ENCODE assay signal across 34 mouse cellular contexts in the genomic region with DNA sequence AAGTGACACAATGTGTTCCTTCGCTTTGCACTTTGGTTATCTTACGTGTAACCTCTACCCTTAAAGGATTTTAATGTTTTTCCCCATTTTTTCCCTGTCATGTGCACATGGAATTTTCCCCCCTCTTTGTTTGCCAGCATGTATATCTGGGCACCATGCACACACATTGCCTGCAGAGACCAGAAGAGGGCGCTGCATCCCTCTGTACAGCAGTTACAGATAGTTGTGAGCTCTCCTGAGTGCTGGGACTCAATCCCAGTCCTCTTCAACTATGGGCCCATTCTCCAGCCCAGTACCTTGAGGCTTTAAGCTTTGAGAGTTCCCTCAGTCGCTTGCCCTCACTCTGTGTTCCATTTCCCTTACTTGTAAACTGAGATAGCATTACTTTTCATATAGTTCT. TPM values are rescaled to one million over a fixed set of nuclear protein-coding genes. Genes with fewer than 3 reads are reported as not detected.
DNase-seq lines count a peak whose midpoint lies in the region; ATAC-seq and TF ChIP-seq lines count a peak whose summit lies in the region.
"Had no signal": no experiment of that assay in that cellular context is flagged by ENCODE, and none has a peak within 500 bp of the region (broad histone marks: within the 10 kb centered on the region; RNA-seq: fewer than 3 reads in every experiment).

No protein-coding gene starts in this region.

- H3K27ac ChIP-seq in liver, embryonic 14.5 days: no peak overlapping the region
- H3K27ac ChIP-seq in liver, embryonic 11.5 days (ENCODE audit: low read depth, low read length): no peak overlapping the region
- H3K27ac ChIP-seq in MEL (ENCODE audit: control insufficient read depth, low read depth, low read length): no peak overlapping the region
- H3K27ac ChIP-seq in limb, embryonic 10.5 days: no peak overlapping the region
- H3K27ac ChIP-seq: embryonic facial prominence, embryonic 13.5 days; forebrain, embryonic 10.5 days; heart, embryonic 15.5 days; hindbrain, postnatal 0 days; midbrain, embryonic 10.5 days; midbrain, embryonic 15.5 days; neural tube, embryonic 15.5 days had no signal

- TF ChIP-seq RAD21 in MEL (IDR thresholded peaks at IDR 0.05; ENCODE audit: low read depth, low read length): peak; percentile 26

- H3K4me3 ChIP-seq in liver, embryonic 14.5 days (ENCODE audit: insufficient read depth in 1 of 2, low read depth in 2 of 2, low read length in 2 of 2): no peak overlapping the region
- no peak overlapping the region for H3K4me3 ChIP-seq in liver, embryonic 11.5 days (ENCODE audit: low read depth, low read length)
- no peak overlapping the region for H3K4me3 ChIP-seq in MEL (ENCODE audit: control insufficient read depth in 1 of 2, insufficient read depth in 1 of 2, low read depth in 2 of 2, low read length in 2 of 2)
- H3K4me3 ChIP-seq in limb, embryonic 10.5 days: no peak overlapping the region
- H3K4me3 ChIP-seq: embryonic facial prominence, embryonic 13.5 days; forebrain, embryonic 10.5 days; heart, embryonic 15.5 days; midbrain, embryonic 10.5 days; midbrain, embryonic 15.5 days; neural tube, embryonic 15.5 days had no signal

- H3K4me2 ChIP-seq in liver, embryonic 14.5 days (ENCODE audit: low read depth): no peak overlapping the region
- no peak overlapping the region for H3K4me2 ChIP-seq in liver, embryonic 11.5 days
- H3K4me2 ChIP-seq: embryonic facial prominence, embryonic 13.5 days; heart, embryonic 15.5 days; lung, embryonic 14.5 days; midbrain, embryonic 15.5 days; neural tube, embryonic 15.5 days had no signal

- TF ChIP-seq EP300 in liver, embryonic 14.5 days (IDR thresholded peaks at IDR 0.05; ENCODE audit: low read depth): no peak
- no peak for TF ChIP-seq EP300 in MEL (IDR thresholded peaks at IDR 0.05; ENCODE audit: low read depth in 1 of 2, low read length in 2 of 2)

- WGBS in liver, embryonic 14.5 days (ENCODE audit: insufficient replicate concordance): 71% methylated on average over 4 of the region's 4 CpGs
- WGBS in liver, embryonic 11.5 days: 75% methylated on average over 4 of the region's 4 CpGs
- 77% methylated on average over 4 of the region's 4 CpGs for WGBS in limb, embryonic 10.5 days

- no peaks in the 10 kb centered on the region for H3K27me3 ChIP-seq in liver, embryonic 14.5 days (ENCODE audit: control insufficient read depth, insufficient read depth, low read length)
- no peaks in the 10 kb centered on the region for H3K27me3 ChIP-seq in liver, embryonic 11.5 days (replicated peaks; ENCODE audit: control insufficient read depth, insufficient read depth, low read length)
- no peaks in the 10 kb centered on the region for H3K27me3 ChIP-seq in MEL (ENCODE audit: control insufficient read depth in 1 of 2, insufficient read depth in 2 of 2, low read length in 2 of 2)
- no peaks in the 10 kb centered on the region for H3K27me3 ChIP-seq in limb, embryonic 10.5 days (ENCODE audit: low read depth, poor library complexity, severe bottlenecking)
- H3K27me3 ChIP-seq: embryonic facial prominence, embryonic 13.5 days; heart, embryonic 15.5 days; midbrain, embryonic 15.5 days; neural tube, embryonic 15.5 days had no signal

- no peaks in the 10 kb centered on the region for H3K36me3 ChIP-seq in liver, embryonic 14.5 days (replicated peaks; ENCODE audit: control insufficient read depth, insufficient read depth, low read depth)
- H3K36me3 ChIP-seq in liver, embryonic 11.5 days (ENCODE audit: control insufficient read depth, insufficient read depth, low read length): no peaks in the 10 kb centered on the region
- H3K36me3 ChIP-seq in MEL (ENCODE audit: control insufficient read depth in 1 of 2, insufficient read depth in 2 of 2, low read length in 2 of 2): peaks cover 0 to 5% of the 10 kb centered on the region in 2 experiments; a peak in 1 of 4 replicates
- no peaks in the 10 kb centered on the region for H3K36me3 ChIP-seq in limb, embryonic 10.5 days
- H3K36me3 ChIP-seq: embryonic facial prominence, embryonic 13.5 days; forebrain, embryonic 10.5 days; heart, embryonic 15.5 days; midbrain, embryonic 10.5 days; midbrain, embryonic 15.5 days; neural tube, embryonic 15.5 days had no signal

- H3K9me3 ChIP-seq in liver, embryonic 14.5 days (ENCODE audit: control insufficient read depth, low read length): no peaks in the 10 kb centered on the region
- H3K9me3 ChIP-seq in liver, embryonic 11.5 days (ENCODE audit: control insufficient read depth, low read length): no peaks in the 10 kb centered on the region; the same call in 1 of the 2 replicates
- H3K9me3 ChIP-seq in MEL (replicated peaks; ENCODE audit: insufficient read depth, low read length): no peaks in the 10 kb centered on the region
- no peaks in the 10 kb centered on the region for H3K9me3 ChIP-seq in limb, embryonic 10.5 days (replicated peaks)
- H3K9me3 ChIP-seq: embryonic facial prominence, embryonic 13.5 days; forebrain, embryonic 10.5 days; heart, embryonic 15.5 days; midbrain, embryonic 15.5 days; neural tube, embryonic 15.5 days had no signal

- no peak overlapping the region for H3K9ac ChIP-seq in liver, embryonic 14.5 days (replicated peaks)
- no peak overlapping the region for H3K9ac ChIP-seq in liver, embryonic 11.5 days (ENCODE audit: low read depth, low read length)
- no peak overlapping the region for H3K9ac ChIP-seq in MEL (ENCODE audit: control insufficient read depth, low read depth, low read length, poor library complexity, severe bottlenecking)
- H3K9ac ChIP-seq: embryonic facial prominence, embryonic 13.5 days; heart, embryonic 15.5 days; lung, embryonic 14.5 days; midbrain, embryonic 15.5 days; neural tube, embryonic 15.5 days had no signal

- no peaks in the 10 kb centered on the region for H3K4me1 ChIP-seq in liver, embryonic 14.5 days (replicated peaks; ENCODE audit: control insufficient read depth in 2 of 2, insufficient read depth in 2 of 2, low read length in 1 of 2)
- no peaks in the 10 kb centered on the region for H3K4me1 ChIP-seq in liver, embryonic 11.5 days (replicated peaks; ENCODE audit: control insufficient read depth, insufficient read depth, low read length)
- H3K4me1 ChIP-seq in MEL (ENCODE audit: control insufficient read depth in 1 of 2, insufficient read depth in 2 of 2, low read length in 2 of 2): peaks cover 0 to 2% of the 10 kb centered on the region in 2 experiments; a peak in 1 of 4 replicates
- 0 out of 2 replicates have a peak, but pooled peaks cover 7% of the 10 kb centered on the region for H3K4me1 ChIP-seq in limb, embryonic 10.5 days
- H3K4me1 ChIP-seq: embryonic facial prominence, embryonic 13.5 days; forebrain, embryonic 10.5 days; heart, embryonic 15.5 days; midbrain, embryonic 10.5 days; midbrain, embryonic 15.5 days; neural tube, embryonic 15.5 days had no signal

- TF ChIP-seq CTCF in liver, embryonic 14.5 days (IDR thresholded peaks at IDR 0.05; ENCODE audit: low read depth): peak; percentile 34
- peak; percentile 48 to 50 (median 48) for TF ChIP-seq CTCF in MEL (IDR thresholded peaks at IDR 0.05 in 2 of 3, conservative IDR thresholded peaks at IDR 0.05 in 1 of 3; ENCODE audit: control insufficient read depth in 1 of 3, insufficient read depth in 1 of 3, low read depth in 2 of 3, low read length in 3 of 3, poor library complexity in 1 of 3, severe bottlenecking in 1 of 3)

- ATAC-seq in liver, embryonic 14.5 days (ENCODE audit: insufficient read depth): no peak
- ATAC-seq in liver, embryonic 11.5 days (replicated peaks; ENCODE audit: low FRiP score): no peak
- ATAC-seq: forebrain, embryonic 16.5 days; hindbrain, postnatal 0 days; intestine, embryonic 16.5 days; midbrain, embryonic 15.5 days had no signal

- no peak for TF ChIP-seq POLR2A in MEL (IDR thresholded peaks at IDR 0.05; ENCODE audit: control insufficient read depth in 1 of 2, insufficient read depth in 1 of 2, low read depth in 1 of 2, low read length in 2 of 2, poor library complexity in 1 of 2)

- no peaks in the 10 kb centered on the region for H3K79me2 ChIP-seq in MEL (ENCODE audit: control insufficient read depth, insufficient read depth, low read length, poor library complexity)

- DNase-seq in liver, embryonic 14.5 days (ENCODE audit: low read depth in 3 of 3, low spot score in 3 of 3): no peak
- DNase-seq in liver, embryonic 11.5 days (ENCODE audit: low spot score): no peak
- DNase-seq in MEL (ENCODE audit: low read depth, low spot score): peak; percentile 27
- DNase-seq in limb, embryonic 10.5 days (ENCODE audit: low spot score): peak; percentile 15
- DNase-seq in right cerebral cortex, postnatal 36 days (ENCODE audit: low spot score in 2 of 2): no peak
- DNase-seq in cerebellum, postnatal 4 days (ENCODE audit: low spot score in 2 of 2): no peak
- DNase-seq: adrenal gland, postnatal 14 days; B cell, adult 2 months; cerebellum, adult 11-12 months; cerebellum, adult 9-11 months; kidney, adult 9 months; kidney, postnatal 10 days; layer of hippocampus, adult 9-11 months; lung, embryonic 14.5 days; lung, postnatal 14 days; retina, postnatal 1 day; right cerebral cortex, postnatal 25 days; spleen, adult 18-20 months had no signal

TF ChIP-seq in MEL, 35 proteins besides CTCF, POLR2A, EP300 and RAD21:
- no peak for TF ChIP-seq MEF2A (IDR thresholded peaks at IDR 0.05; ENCODE audit: extremely low read depth, insufficient replicate concordance, low read depth, low read length, poor library complexity, severe bottlenecking)
- no peak for TF ChIP-seq CHD1 (IDR thresholded peaks at IDR 0.05; ENCODE audit: low read depth, low read length)
- peak; percentile 18; the same call in 1 of the 2 replicates for TF ChIP-seq SMC3 (IDR thresholded peaks at IDR 0.05; ENCODE audit: low read depth, low read length)

RNA-seq across cellular contexts. Expression of gene Zar1l, which starts 4.7 kb away (rescaled TPM):
- not detected in 2 replicates for polyA plus RNA-seq in liver, embryonic 14.5 days (2012; rRNA removed)
- polyA plus RNA-seq in liver, embryonic 14.5 days (2014; fragmentation: Nextera tagmentation; extraction: Ambion mirVana): not detected in 2 replicates
- not detected in 2 replicates for polyA plus RNA-seq in liver, embryonic 11.5 days (2014; fragmentation: Nextera tagmentation; extraction: Ambion mirVana)
- total RNA-seq in MEL (2012; rRNA removed): not detected in 2 replicates
- not detected for polyA plus RNA-seq in MEL (2012; ENCODE audit: insufficient read depth in 1 of 2, insufficient read length in 2 of 2, low read depth in 1 of 2, low replicate concordance in 2 of 2, missing spikeins in 1 of 2)
- polyA plus RNA-seq in limb, embryonic 10.5 days (2016; fragmentation: Nextera tagmentation; extraction: Ambion mirVana): not detected in 2 replicates
- total RNA-seq: adrenal gland, postnatal 14 days; common myeloid progenitor, adult 5-6 weeks; gastrocnemius, adult 8-10 months; heart, postnatal 25 days; hindbrain, postnatal 0 days; liver, adult 2 months had no signal
- polyA plus RNA-seq: embryonic facial prominence, embryonic 13.5 days; forebrain, embryonic 10.5 days; forebrain, embryonic 16.5 days; gonadal fat pad, adult 2 months; heart, embryonic 15.5 days; hindbrain, embryonic 11.5 days; hindbrain, postnatal 0 days; intestine, embryonic 16.5 days; limb, embryonic 11.5 days; liver, adult 2 months; lung, embryonic 14.5 days; midbrain, embryonic 10.5 days; midbrain, embryonic 15.5 days; neural tube, embryonic 15.5 days had no signal

RNA-seq across cellular contexts. Expression of gene Brca2, which starts 9.2 kb away (rescaled TPM):
- 9.6 and 17.3 TPM in 2 replicates for polyA plus RNA-seq in liver, embryonic 14.5 days (2012; rRNA removed)
- polyA plus RNA-seq in liver, embryonic 14.5 days (2014; fragmentation: Nextera tagmentation; extraction: Ambion mirVana): 13.0 and 16.7 TPM in 2 replicates
- polyA plus RNA-seq in liver, embryonic 11.5 days (2014; fragmentation: Nextera tagmentation; extraction: Ambion mirVana): 20.5 and 30.0 TPM in 2 replicates
- total RNA-seq in MEL (2012; rRNA removed): 29.8 and 31.2 TPM in 2 replicates
- 100 to 1,000 TPM in 1 of 2 experiments, 10 to 100 TPM in 1; 53.4 to 239 TPM for polyA plus RNA-seq in MEL (2012; ENCODE audit: insufficient read depth in 1 of 2, insufficient read length in 2 of 2, low read depth in 1 of 2, low replicate concordance in 2 of 2, missing spikeins in 1 of 2)
- 38.7 and 46.6 TPM in 2 replicates for polyA plus RNA-seq in limb, embryonic 10.5 days (2016; fragmentation: Nextera tagmentation; extraction: Ambion mirVana)

Comparison
In these comparisons a context has a peak if more than half of its experiments do, and no peak if none do; other contexts are left out.
1. DNase-seq: peak in MEL (single experiment) and limb, embryonic 10.5 days (single experiment); none in liver, embryonic 14.5 days (0 of 3), liver, embryonic 11.5 days (single experiment), right cerebral cortex, postnatal 36 days (0 of 2) and cerebellum, postnatal 4 days (0 of 2).